Mouse (Mus musculus): ENCODE measurements around the gene Nr1i2. TPM values are rescaled to one million over a fixed set of nuclear protein-coding genes. Genes with fewer than 3 reads are reported as not detected.
"Not testable (repeated sequence)": the region's sequence is repeated elsewhere in the genome, so short reads cannot be mapped to it uniquely, and the experiment has no call there.

The Nr1i2 gene
- 0.26 and 0.45 TPM in 2 replicates for polyA plus RNA-seq (2015; fragmentation: Nextera tagmentation; extraction: Ambion mirVana)

DNA sequence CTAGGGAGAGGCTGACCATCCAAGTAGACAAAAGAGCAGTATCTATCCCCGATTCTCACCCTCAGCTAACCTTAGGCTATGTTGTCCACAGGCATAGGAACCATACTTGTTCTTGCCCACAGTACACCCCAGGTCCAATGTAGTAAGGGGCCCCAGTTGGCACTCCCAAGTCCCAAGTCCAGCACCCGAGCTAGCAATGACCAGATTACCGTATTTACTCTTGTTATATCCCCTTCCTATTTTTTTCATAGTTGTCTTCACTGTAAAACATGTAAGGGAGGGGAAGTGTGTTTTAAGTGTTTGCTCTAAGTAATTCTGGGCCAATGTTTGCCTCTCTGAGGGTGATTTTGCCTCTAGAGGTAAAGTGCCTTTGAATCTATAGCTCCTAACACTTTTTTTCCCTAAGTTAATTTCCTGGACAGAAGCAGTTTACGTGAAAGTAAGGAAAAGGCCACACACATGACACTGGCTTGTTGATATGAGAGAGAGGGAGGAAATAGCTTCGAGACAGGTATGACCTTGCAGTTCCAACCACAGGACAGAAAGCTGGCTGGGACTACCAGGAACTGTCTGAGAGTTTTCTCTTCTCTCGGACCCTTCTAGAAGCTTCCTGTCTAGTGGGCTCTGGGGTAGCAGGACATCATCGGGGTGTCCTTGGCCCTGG, at the start of gene Nr1i2:
Gene Nr1i2, minus strand, starts transcription at position 140 of the 664 bp plus-strand sequence.
- Histone ChIP-seq H3K4me1 (replicated peaks; ENCODE audit: insufficient read depth, low read length) (no peaks in the 10 kb centered on the region), H3K36me3 (ENCODE audit: insufficient read depth, low read length) (no peaks in the 10 kb centered on the region), H3K4me2 (ENCODE audit: low read length) (no peak within 1 kb of the TSS), H3K9ac (ENCODE audit: low read depth, low read length) (no peak within 1 kb of the TSS), H3K9me3 (replicated peaks; ENCODE audit: low read length) (no peaks in the 10 kb centered on the region), H3K27me3 (ENCODE audit: insufficient read depth, low read length) (no peaks in the 10 kb centered on the region), H3K4me3 (replicated peaks; ENCODE audit: low read depth, low read length) (no peak within 1 kb of the TSS), H3K27ac (peak within 1 kb of the TSS; percentile 19; the same call in 1 of the 2 replicates)
- DNase-seq (ENCODE audit: low spot score) (no peak), ATAC-seq (replicated peaks; ENCODE audit: low FRiP score, low read depth) (peak; percentile 71; the same call in 1 of the 2 replicates)
- TF ChIP-seq CTCF (IDR thresholded peaks at IDR 0.05; ENCODE audit: low read depth), result no peak
- 50% methylated on average over 7 of the region's 7 CpGs for WGBS

DNA sequence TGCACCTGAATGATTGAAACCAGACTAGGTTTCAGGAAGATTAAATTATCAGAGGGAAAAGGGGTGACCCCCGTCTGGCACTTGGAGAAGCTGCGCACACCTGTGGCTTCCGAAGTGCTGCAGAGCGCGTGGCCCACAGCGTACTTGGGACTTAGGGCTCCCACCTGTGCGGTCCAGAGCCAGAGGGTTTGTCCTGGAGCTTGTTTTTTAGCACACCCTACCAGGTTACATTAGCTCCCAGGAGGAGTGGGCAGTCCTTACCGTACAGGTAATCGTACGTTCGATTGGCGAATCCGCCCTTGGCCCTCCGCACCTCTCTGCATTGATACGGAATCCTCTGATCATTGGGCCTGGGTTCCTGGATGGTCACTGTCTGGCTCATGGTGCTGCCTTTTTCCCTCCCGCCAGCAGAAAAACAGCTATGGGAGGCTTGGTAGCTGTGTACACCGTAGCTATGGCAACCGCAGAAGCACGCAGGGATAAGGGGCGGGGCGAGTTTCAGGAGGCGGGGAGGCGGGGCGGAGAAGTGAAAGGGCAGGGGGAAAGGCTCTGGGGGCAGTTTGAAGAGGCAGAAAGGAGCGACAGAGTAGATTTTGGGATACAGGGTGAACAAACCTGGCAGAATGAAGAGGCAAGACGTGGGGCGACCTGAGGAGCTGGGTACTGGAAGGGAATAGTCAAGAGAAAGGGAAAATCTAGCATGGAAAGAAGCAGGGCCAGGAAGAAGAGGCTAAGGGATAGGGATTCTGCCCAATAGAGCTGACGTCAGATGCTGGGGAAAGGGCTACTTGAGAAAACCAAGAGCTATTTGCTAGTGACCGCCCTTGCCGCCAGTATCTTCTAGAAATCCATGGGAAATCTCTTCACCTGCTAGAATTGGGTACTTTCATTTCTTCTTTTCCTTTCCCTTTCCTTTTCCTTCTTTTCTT, 47.0 kb upstream of the Nr1i2 start, which contains the start of gene Maats1:
Gene Maats1, minus strand, starts transcription at position 748 of the 929 bp plus-strand sequence.
- Histone ChIP-seq H3K9ac (ENCODE audit: low read depth, low read length) (no peak within 1 kb of the TSS), H3K27ac (no peak within 1 kb of the TSS), H3K36me3 (ENCODE audit: insufficient read depth, low read length) (no peaks in the 10 kb centered on the region), H3K4me2 (ENCODE audit: low read length) (peak within 1 kb of the TSS; percentile 51), H3K4me3 (replicated peaks; ENCODE audit: low read depth, low read length) (peak within 1 kb of the TSS; percentile 10), H3K27me3 (ENCODE audit: insufficient read depth, low read length) (no peaks in the 10 kb centered on the region), H3K4me1 (replicated peaks; ENCODE audit: insufficient read depth, low read length) (no peaks in the 10 kb centered on the region; the same call in 1 of the 2 replicates), H3K9me3 (replicated peaks; ENCODE audit: low read length) (no peaks in the 10 kb centered on the region)
- ATAC-seq (replicated peaks; ENCODE audit: low FRiP score, low read depth) (peak; percentile 89), DNase-seq (ENCODE audit: low spot score) (peak; percentile 93)
- no peak for TF ChIP-seq CTCF (IDR thresholded peaks at IDR 0.05; ENCODE audit: low read depth)
- 12% methylated on average over 30 of the region's 30 CpGs for WGBS

- not testable (repeated sequence) for H3K4me2 ChIP-seq (ENCODE audit: low read length); ATAC-seq (replicated peaks; ENCODE audit: low FRiP score, low read depth); H3K27ac ChIP-seq; H3K9me3 ChIP-seq (replicated peaks; ENCODE audit: low read length); H3K36me3 ChIP-seq (ENCODE audit: insufficient read depth, low read length); H3K4me3 ChIP-seq (replicated peaks; ENCODE audit: low read depth, low read length); H3K4me1 ChIP-seq (replicated peaks; ENCODE audit: insufficient read depth, low read length); H3K9ac ChIP-seq (ENCODE audit: low read depth, low read length); H3K27me3 ChIP-seq (ENCODE audit: insufficient read depth, low read length); DNase-seq (ENCODE audit: low spot score)
- WGBS, result 95% methylated on average over 4 of the region's 4 CpGs
These were observed 43.5 kb upstream of the Nr1i2 start for GRCm38 (mm10) chr16:38338077-38338476.

DNA sequence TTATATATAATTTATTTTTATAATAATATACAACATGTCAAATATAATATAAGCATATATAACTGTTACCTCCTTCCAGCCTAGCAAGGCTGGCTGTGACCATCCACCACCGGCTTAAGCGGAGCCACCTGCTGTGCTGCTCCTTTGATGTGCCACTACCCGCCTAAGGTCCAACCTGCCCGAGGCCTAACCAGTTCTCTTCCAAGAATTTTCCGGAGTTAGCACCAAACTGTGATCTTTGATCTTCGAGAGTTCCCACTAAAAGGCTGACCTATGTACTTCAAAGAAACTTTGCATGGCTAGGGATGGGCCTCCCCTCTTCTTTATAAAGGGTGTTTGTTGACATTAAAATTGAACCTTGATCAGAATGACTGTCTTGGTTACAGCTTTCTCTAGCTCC, 39.8 kb upstream of the Nr1i2 start:
- TF ChIP-seq CTCF (IDR thresholded peaks at IDR 0.05; ENCODE audit: low read depth), result no peak
- ATAC-seq (replicated peaks; ENCODE audit: low FRiP score, low read depth) (no peak), DNase-seq (ENCODE audit: low spot score) (no peak)
- 28% methylated on average over 6 of the region's 6 CpGs for WGBS
- no peak overlapping the region for H3K4me3 ChIP-seq (replicated peaks; ENCODE audit: low read depth, low read length)
- H3K9ac ChIP-seq (ENCODE audit: low read depth, low read length), result no peak overlapping the region
- no peak overlapping the region for H3K27ac ChIP-seq
- no peak overlapping the region for H3K4me2 ChIP-seq (ENCODE audit: low read length)
- H3K9me3 ChIP-seq (replicated peaks; ENCODE audit: low read length), result no peaks in the 10 kb centered on the region
- H3K27me3 ChIP-seq (ENCODE audit: insufficient read depth, low read length), result no peaks in the 10 kb centered on the region
- H3K4me1 ChIP-seq (replicated peaks; ENCODE audit: insufficient read depth, low read length), result no peaks in the 10 kb centered on the region
- H3K36me3 ChIP-seq (ENCODE audit: insufficient read depth, low read length), result no peaks in the 10 kb centered on the region

DNA sequence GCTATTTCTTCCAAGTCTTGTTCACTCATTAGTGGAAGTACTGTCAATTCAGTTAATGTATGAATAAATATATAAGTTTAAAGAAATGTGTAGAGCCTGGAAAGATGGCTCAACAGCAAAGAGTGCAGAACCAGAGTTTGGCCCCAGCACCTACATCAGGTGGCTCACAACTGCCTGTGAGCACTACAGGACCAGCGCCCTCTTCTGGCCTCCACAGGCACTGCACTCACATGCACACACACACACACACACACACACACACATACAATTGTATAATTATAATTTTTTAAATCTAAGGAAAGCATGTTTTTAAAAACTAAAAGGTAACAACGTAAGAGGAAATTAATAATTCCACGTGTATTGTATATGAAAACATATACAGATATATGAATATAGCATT, 34.7 kb upstream of the Nr1i2 start:
- no peak overlapping the region for H3K4me3 ChIP-seq (replicated peaks; ENCODE audit: low read depth, low read length)
- no peak for ATAC-seq (replicated peaks; ENCODE audit: low FRiP score, low read depth)
- no peaks in the 10 kb centered on the region for H3K27me3 ChIP-seq (ENCODE audit: insufficient read depth, low read length)
- no peak for DNase-seq (ENCODE audit: low spot score)
- H3K4me2 ChIP-seq (ENCODE audit: low read length), result no peak overlapping the region
- H3K27ac ChIP-seq, result no peak overlapping the region
- H3K9me3 ChIP-seq (replicated peaks; ENCODE audit: low read length), result no peaks in the 10 kb centered on the region
- no peak overlapping the region for H3K9ac ChIP-seq (ENCODE audit: low read depth, low read length)
- WGBS, result 95% methylated on average over 3 of the region's 3 CpGs
- no peaks in the 10 kb centered on the region for H3K4me1 ChIP-seq (replicated peaks; ENCODE audit: insufficient read depth, low read length)
- no peaks in the 10 kb centered on the region for H3K36me3 ChIP-seq (ENCODE audit: insufficient read depth, low read length)
- peak; percentile 29 for TF ChIP-seq CTCF (IDR thresholded peaks at IDR 0.05; ENCODE audit: low read depth)

- WGBS, result 87% methylated on average over 11 of the region's 11 CpGs
- H3K9me3 ChIP-seq (replicated peaks; ENCODE audit: low read length), result no peaks in the 10 kb centered on the region
- H3K4me2 ChIP-seq (ENCODE audit: low read length), result no peak overlapping the region
- no peak overlapping the region for H3K4me3 ChIP-seq (replicated peaks; ENCODE audit: low read depth, low read length)
- TF ChIP-seq CTCF (IDR thresholded peaks at IDR 0.05; ENCODE audit: low read depth), result no peak
- H3K27me3 ChIP-seq (ENCODE audit: insufficient read depth, low read length), result no peaks in the 10 kb centered on the region
- H3K9ac ChIP-seq (ENCODE audit: low read depth, low read length), result no peak overlapping the region
- DNase-seq (ENCODE audit: low spot score) (no peak), ATAC-seq (replicated peaks; ENCODE audit: low FRiP score, low read depth) (no peak)
- H3K36me3 ChIP-seq (ENCODE audit: insufficient read depth, low read length), result no peaks in the 10 kb centered on the region
- H3K4me1 ChIP-seq (replicated peaks; ENCODE audit: insufficient read depth, low read length), result no peaks in the 10 kb centered on the region
- no peak overlapping the region for H3K27ac ChIP-seq
These were observed 32.3 kb upstream of the Nr1i2 start for GRCm38 (mm10) chr16:38326778-38327397.
